Mouse (Mus musculus): Measurements from ENCODE around the gene Sertad3.

Gene Sertad3

DNA sequence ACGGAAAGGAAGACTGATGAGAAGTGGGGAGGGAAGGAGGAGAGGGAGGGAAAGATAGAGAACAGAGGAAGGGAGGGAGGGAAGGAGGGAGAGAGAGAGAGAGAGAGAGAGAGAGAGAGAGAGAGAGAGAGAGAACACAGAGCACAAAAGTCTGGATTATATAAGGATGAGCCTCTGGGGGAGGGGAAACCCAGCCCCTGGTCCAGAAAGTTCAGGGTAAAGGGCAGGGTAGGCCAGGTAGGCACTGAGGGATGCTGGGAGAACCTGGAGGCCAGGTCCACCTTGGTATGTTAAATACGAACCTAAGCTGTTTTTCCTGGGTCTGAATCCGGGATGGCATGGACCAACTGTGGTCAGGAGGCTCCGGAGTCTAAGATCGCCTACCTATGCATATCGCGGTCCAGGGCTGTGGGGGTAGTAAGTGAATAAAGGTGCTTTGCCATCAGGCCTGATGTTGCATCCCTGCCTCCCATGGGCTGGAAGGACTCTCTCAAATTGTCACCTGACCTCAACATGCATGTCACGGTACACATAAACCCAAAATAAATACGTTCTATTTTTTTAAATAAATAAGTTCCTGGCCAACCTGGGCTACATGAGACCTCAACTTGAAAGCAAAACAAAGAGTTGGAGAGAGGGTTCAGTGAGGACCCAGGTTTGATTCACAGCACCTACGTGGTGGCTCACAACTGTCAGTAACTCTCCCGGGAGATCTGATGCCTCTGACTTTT is 2.0 kb upstream of the Sertad3 start:
- DNase-seq, result peak; percentile 67

DNA sequence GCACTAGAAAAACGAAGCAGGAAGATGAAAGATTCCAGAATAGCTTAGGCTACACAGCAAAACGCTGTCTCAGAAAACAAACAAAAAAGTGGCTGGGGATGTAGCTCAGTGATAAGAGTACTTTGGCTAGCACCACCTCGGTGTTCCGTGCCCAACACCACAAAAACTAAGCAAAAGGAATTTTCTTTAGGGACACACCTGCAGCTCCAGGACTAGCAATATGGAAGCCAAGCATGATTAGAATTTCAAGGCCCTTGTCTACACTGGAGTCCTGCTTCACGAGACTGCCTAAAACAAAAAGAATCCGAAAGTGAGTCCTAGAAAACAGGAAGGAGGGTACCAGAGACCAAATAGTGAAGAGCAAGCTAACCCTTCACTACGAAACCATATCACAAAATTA is 972 bp upstream of the Sertad3 start:
- peak; percentile 29 for DNase-seq

DNA sequence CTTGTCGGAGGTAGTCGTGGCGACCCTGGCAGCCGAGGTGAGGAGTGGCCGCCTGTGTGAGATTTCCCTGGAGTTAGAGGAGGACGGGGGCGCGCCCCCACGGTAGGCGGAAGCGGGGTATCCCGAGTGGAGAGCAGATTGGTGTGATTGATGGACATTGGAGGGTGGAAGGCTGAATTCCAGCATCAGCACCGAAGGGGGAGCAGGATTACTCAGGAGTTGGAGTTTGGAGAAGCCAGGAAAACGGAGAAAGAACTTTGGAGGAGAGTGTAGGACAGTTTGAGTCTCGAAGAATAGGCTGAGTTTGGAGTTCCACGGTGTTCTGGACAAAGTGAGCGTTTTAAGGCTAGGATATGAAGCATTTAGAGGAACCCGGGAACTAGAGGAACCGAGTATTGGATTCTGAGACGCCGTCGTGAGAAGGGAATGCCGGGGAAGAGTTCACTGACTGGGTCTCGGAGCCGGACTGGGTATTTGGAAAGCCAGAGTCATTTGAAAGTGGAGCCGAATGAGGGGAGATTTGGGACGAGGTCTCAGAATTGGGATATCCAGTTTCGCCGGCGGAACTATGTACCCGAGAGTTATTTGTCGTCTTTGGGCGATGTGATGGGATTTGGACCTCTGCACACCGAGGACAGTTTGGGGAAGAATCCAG is 394 bp downstream of the Sertad3 start:
- DNase-seq, result no peak

DNA sequence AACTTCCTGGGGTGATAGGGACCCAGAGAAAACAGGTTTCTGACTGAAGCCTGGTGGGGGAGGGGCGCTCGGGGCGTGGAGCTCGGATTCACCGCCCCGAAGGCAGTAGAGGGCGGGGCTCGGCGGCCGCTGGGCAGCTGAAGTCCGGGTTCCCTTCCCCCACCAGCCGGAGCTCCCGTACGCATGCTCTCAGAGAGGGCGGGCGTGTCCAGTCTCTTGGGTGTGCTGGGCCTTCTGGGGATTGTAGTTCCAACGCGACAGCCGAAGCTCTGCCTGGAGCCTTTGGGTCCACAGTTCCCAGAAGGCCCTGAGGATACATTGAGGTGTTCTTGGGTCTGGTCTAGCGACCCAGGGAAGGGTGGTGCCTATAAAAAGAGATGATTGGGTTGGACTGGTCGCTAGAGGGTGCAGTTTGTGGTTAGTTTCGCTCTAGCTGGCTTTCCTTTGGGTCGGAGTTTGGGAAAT is 954 bp downstream of the Sertad3 start:
- peak; percentile 99 for DNase-seq

DNA sequence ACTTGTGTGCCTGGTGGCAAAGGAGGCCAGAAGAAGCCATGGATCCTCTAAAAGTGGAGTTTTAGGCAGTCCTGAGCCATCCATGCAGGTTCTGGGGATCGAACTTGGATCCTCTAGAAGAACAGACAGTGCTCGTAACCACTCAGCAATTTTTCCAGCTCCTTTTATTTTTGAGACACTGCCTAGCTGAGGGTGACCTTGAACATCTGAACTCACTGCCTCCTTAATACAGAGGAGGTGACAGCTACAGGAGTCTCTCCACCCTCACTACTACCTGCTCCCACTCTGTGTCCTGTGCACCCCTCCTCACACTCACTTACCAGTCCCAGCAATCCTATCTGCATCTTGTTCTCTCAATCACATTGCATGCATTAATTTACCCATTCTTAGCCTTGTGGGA is 2.0 kb downstream of the Sertad3 start:
- peak; percentile 32 for DNase-seq

DNA sequence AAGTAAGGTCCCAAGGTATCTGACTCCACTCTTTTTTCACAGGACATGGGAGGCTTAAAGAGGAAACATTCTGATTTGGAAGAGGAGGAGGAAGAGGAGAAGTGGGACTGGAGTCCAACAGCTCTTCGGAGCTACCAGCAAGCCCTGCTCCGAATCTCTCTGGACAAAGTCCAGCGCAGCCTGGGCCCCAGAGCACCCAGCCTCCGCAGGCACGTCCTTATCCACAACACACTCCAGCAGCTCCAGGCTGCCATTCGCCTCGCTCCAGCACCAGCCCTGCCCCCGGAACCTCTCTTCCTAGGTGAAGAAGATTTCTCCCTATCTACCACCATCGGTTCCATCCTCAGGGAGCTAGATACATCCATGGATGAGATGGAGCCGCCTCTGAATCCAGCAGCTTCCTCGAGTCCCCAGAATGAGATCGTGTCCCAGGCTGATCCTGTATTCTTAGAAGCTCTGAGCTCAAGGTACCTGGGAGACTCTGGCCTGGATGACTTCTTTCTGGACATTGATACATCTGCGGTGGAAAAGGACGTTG is 2.6 kb downstream of the Sertad3 start:
- peak; percentile 75 for DNase-seq

DNA sequence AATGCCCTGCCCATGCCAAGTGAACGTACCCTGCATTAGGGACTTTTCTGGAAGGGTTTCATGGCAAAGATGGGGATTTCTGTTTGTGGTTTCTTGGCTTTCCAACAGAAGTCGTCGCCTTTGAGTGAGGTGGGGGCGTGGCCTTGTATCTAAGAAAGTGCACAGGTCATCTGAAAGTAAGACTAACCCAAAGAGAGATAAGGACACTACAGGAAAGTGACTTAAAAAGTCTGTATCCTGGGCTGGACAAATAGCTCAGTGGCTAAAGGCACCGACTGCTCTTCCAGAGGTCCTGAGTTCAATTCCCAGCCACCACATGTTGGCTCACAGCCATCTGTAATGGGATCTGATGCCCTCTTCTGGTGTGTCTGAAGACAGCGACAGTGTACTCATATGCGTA is 5.0 kb downstream of the Sertad3 start:
- no peak for DNase-seq

DNA sequence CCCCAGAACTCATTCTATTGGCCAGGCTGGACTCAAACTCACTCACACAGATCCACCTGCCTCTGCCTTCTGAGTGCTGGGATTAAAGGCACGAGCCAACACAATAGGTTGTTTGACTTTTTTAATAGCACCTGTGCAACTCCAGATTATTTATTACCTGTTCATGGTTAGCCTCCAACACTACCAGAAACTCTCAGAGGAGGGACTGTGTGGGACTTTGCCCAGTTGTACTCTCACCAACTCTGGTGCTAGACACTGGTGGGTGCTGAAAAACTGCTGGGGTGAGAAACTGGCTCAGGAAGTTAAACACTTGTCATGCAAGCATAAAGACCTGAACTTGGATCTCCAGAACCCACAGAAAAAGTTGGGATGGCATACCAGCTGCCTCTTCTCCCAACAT is 6.2 kb downstream of the Sertad3 start:
- DNase-seq, result peak; percentile 87

DNA sequence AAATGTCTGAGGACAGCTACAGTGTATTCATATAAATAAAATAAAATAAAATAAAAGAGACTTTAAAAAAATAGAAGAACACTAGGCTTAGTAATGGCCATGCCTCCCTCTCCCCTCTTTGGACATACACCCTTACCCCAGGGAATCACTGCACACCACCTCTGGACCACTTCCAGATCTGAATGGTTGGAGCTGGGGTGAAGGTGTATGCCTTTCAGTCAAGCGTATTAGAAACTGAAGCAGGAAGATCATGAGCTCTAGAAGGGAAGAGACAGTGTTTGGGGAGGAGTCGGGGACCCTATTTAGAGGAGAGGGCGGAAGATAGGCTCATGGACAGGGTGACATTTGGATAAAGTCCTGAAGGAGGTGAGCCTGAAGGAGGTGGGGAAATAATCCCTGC is 6.9 kb downstream of the Sertad3 start:
- peak; percentile 66 for DNase-seq

DNA sequence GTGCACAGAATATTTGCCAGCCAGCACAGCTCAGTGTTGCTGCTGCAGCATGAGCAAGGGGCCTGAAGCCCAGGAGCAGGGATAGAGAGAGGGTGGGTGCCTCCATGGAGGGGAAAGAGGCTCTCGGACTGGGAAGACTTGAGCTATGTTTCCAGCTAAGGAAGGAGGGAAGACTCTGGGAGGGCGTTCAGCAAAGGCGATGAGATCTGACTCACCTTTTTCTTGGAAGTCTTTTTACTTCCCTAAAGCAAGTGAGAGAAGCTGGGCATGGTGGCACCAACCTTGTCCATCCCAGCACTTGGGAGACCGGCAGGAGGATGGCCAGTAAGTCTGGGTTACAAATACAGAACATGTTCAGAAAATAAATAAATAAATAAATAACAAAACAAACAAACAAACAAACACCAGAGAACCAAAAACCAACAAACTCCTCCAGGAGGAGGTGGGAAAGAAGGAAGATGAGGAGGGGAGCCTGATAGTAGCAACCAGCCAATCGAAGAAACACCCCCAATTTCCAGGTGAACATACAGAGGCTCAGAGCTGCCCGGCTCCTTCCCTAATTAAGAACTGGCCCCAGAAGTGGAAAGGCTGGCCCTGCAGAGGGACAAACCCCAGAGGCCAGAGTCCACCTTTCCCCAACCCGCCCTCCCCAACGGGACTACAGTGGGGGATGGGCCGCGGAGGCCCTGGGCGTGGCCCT is 7.5 kb downstream of the Sertad3 start:
- DNase-seq, result peak; percentile 41

DNA sequence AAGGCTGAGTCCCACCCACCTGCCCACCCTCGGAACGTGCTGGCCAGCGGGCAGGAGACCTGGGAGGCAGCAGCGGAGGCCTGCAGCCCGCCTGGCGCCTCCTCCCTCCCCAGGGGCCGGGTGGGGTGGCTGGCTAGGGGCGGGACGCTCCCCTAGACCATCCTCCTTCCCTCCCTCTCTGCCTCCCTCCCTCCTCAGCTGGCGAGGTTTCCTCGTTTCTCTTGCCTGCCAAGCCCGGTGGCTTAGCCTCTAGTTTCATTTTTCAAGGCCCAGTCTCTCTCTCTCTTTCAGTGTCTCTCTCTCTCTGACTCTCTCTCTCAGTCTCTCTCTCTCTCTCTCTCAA is 8.0 kb downstream of the Sertad3 start:
- DNase-seq, result peak; percentile 95

DNA sequence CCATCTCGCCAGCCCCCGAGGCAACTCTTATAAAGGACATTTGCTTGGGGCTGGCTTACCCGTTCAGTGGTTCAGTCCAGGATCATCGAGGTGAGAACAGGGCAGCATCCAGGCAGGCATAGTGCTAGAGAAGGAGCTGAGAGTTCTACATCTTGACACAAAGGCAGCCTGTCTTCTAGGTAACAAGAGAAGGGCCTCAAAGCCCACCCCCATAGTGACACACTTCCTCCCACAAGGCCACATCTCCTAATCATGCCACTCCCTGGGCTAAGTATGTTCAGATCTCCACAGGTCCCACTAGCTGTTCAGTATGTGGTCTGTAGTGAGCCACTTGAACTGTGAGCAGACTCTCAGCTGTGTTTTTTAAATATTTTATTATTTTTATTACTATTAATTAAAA is 10.3 kb downstream of the Sertad3 start:
- no peak for DNase-seq

DNA sequence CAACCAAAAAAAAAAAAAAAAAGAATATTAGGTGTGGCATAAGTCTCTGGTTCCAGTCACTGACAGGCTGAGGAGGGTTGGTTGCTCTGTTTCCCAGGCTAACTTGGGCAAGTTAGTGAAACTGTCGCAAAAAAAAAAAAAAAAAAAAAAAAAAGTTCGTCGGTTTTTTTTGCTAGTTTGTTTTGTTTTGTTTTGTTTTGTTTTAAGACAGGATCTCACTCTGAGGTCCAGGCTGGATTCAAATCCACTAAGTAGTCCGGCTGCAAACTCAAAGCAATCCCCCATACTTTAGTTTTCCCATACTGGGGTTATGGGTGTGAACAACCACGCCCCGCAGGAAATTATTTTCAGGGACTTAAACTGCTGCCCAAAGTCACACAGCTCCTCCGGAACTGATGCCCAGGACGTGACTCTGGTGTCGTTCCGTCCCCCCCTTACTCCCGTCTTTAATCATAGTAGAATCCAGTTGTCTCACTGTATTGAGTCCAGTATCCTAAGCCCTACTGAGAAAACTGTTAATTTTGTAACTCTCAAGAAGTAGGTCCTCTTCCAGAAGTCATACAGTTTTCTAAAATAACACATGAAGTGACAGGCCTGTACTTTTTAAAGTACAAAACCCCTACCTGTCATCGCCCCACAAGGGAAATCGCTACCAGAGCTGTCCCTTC is 12.7 kb downstream of the Sertad3 start:
- peak; percentile 74 for DNase-seq

DNA sequence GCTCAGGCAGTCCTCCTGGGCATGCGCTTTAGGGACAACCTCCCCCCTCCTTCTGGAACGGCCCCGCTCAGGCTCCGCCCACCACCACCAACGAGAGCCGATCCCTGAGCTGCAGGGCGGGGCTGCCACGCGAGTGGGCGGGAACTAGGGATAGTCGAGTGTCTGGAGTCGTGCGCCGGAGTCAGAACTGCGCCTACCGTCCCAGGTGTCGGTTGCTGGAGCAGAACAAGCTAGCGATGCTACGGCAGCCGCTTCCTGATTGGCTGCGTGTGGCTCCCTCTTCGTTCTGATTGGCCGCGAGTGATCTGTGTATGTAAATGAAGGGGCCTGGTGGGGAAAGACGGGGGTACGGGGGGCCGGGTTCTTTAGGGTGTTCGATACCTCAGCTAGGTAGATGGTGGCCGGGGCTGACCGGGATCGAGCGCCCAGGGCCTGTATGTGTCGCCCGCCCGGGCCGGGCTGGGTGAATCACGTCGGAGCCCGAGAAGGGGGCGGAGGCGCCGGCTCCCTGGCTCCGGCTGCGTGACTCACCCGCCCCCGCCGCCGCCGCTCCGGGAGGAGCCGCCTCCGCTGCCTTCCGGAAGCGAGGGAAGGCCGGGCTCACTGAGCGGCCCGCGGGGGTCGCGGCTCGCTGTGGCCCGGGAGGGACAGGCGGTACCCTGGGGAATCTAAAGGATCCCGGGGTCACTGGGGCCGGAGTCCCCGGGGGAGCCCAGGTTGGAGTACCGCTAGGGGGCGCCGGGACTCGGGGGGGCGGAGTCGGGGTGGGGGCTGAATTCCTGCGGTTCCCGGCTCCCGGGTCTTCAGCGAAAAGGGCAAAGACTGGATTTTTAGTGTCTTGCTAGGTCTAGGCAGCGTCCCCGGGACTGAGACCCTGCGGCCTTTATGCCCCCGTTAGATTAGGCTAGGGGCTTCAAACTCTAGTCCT is 13.5 kb downstream of the Sertad3 start, which contains the start of gene Sertad1:
Gene Sertad1 (plus strand): TSS at position 141 of the 928 bp plus-strand sequence.
- DNase-seq, result peak; percentile 100

DNA sequence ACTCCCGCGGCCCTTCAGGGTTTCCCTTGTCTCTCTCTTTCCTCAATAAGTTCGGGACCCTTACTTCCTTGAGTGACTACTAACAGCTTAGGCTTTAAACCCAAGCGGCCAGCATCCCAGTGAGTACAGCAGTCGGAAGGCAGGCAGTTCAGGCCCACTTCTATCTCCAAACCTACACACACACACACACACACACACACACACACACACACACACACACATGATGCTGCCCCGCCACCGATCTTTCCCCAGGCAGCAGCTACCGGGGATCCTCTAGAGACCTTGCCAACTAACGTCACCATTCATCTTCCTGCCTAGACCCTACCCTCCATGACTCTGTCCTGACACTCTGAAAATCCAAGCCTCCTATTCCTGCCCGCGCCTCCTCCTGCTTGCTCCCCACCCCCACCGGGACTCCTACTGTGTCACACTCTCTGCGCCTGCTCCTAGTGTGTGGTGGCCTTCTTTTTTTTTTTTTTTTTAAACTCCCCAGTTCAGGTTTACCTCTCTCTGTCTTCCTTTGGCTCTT is 14.2 kb downstream of the Sertad3 start:
- no peak for DNase-seq

DNA sequence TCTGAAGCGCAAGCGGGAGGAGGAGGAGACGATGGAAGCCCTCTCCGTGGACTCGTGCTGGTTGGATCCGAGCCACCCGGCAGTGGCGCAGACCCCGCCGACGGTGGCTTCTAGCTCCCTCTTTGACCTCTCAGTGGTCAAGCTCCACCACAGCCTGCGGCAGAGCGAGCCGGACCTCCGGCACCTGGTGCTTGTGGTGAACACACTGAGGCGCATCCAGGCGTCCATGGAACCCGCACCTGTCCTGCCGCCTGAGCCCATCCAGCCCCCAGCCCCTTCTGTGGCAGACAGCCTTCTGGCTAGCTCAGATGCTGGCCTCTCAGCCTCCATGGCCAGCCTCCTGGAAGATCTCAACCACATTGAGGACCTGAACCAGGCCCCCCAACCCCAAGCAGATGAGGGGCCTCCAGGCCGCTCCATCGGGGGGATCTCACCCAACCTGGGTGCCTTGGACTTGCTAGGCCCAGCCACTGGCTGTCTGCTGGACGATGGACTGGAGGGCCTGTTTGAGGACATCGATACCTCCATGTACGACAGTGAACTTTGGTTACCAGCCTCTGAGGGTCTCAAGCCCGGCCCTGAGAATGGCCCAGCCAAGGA is 15.8 kb downstream of the Sertad3 start:
- no peak for DNase-seq

DNA sequence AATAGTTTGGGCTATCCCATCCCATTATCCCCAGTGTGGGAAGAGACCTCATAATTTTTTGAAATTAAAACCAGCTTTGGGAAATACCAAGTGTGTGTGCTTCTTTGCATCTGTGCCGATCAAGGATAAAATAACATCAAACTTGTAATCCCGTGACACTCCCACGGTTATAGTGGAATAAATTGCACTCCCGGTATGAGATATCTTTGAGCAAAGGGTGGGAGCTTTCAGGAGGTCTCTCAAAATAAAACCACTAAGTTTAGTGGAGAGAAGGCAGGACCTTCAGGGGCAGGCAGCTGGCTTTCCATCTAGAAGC is 16.6 kb downstream of the Sertad3 start:
- no peak for DNase-seq

DNA sequence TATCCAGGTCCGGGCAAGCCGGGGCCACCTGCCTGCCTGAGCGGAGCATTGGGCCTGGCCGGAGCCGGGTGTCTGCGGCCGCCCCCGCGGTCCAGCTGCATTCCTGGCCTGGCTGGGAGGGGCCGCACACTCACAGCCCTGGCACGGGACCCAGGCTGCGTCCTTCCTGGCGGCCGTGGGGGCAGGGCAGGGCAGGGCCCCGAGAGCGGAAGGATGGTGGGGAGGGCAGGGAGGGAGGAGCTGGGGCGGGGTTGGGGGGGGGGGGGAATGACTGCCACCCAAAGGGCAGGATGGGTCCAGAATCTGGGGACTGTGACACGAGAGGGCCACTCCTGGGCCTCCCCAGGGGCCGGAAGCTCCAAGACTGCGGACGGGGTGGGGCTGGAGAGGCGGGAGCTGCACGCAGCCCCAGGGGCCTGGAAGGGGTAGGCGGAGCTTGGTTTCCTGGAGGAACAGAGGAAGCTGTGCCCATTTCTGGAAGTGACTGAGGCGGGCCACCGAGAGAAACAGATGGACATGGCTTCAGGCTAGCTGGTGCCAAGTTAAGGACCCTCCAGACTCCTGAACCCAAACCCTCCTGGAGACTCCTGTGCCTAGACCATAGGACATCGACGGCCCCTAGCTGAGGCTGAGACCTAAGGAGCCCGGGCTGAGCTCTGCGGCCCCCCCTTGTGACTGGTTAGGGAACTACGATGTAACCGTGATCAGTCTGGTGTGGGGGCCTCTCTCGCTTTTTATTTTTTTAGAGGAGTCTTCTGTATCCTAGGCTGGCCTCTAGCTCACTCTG is 17.2 kb downstream of the Sertad3 start:
- DNase-seq, result peak; percentile 96

DNA sequence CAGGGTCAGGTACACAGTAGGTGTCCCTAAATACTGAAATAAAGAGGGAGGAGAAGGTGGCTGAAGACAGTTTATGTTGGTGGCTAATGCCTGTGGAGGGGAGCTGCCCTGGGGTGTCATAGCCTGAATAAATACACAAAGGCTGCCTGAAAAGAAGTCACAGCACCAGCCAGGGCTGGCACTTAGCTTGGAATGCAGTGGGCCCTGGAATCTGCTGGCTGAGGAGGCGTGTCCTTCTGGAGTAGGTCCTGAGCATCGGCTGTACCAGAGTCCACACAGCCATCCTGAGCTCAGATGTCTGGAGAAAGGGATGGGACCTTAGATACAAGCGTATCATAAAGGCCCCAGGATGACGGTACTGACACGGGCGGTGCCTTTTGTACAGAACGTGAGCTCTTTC is 18.3 kb downstream of the Sertad3 start:
- DNase-seq, result peak; percentile 38

DNA sequence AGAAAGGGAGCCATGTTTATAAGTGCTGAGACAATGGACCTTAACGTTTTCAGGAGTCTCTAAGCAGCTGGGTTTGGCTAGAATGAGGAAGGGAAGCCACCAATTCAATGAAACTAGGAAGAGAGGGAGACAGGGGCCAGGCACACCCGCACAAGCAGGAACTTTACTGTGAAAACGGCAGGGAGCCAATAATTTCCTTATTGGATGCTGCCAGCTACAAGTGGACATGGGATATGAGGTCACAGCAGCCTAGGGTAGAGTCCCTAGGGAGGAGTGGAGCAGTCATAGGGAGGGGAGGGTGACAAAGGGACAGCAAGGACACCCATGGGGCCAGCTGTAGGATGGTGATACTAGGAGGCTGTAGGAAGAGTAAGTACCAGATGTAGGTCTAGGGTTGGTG is 19.5 kb downstream of the Sertad3 start:
- no peak for DNase-seq

DNA sequence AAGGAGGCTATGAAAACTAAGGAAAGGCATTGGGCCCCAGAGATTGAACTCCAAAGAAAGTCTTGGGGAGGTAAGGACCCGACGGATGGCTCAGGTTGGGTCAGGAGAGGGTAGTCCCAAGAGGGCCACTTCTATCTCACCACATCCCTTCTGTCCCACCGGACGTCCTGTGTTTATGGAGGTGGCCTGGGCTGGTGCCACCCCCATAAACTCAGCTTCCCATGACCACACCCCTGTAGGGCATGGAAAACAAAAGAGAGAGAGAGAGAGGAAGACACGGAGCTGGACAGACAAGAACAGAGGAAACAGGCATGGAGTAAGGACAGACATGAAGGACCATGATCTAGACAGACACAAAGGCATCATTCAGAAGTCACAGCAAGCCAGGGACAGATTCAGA is 19.9 kb downstream of the Sertad3 start:
- DNase-seq, result no peak

Data from kidney, adult 9 months (tissue).